8 mouse cellular contexts compared by ENCODE assay signal in genomic region chr7:28867508-28868340, GRCm38 (mm10). TPM values are rescaled to one million over a fixed set of nuclear protein-coding genes. Genes with fewer than 3 reads are reported as not detected.
A peak's percentile ranks its signal among the peaks of the same experiment; 100 is the strongest.
DNase-seq lines count a peak whose midpoint lies in the region; ATAC-seq and TF ChIP-seq lines count a peak whose summit lies in the region.
"Not testable (repeated sequence)": the region's sequence is repeated elsewhere in the genome, so short reads cannot be mapped to it uniquely, and the experiment has no call there.

No protein-coding gene starts in this region.

- not testable (repeated sequence) for H3K9ac ChIP-seq in forebrain, embryonic 14.5 days (ENCODE audit: low read length); lung, embryonic 15.5 days

- H3K4me3 ChIP-seq in forebrain, embryonic 14.5 days (ENCODE audit: low read depth, low read length); lung, embryonic 15.5 days: not testable (repeated sequence)
- H3K4me3 ChIP-seq in layer of hippocampus, adult 2 months: peak overlapping the region; percentile 36; the same call in 1 of the 2 replicates

- not testable (repeated sequence) for H3K4me2 ChIP-seq in forebrain, embryonic 14.5 days (ENCODE audit: low read length)
- peak overlapping the region; percentile 45 for H3K4me2 ChIP-seq in lung, embryonic 15.5 days

- H3K27ac ChIP-seq in forebrain, embryonic 14.5 days (ENCODE audit: low read depth, low read length); layer of hippocampus, adult 2 months; lung, embryonic 15.5 days: not testable (repeated sequence)

- TF ChIP-seq CTCF in layer of hippocampus, adult 2 months (conservative IDR thresholded peaks at IDR 0.05): peak; percentile 82

- not testable (repeated sequence) for H3K36me3 ChIP-seq in forebrain, embryonic 14.5 days (ENCODE audit: control insufficient read depth, insufficient read depth, low read length); lung, embryonic 15.5 days

- 32% methylated on average over 23 of the region's 23 CpGs for WGBS in forebrain, embryonic 14.5 days
- WGBS in lung, embryonic 15.5 days: 25% methylated on average over 23 of the region's 23 CpGs

- H3K4me1 ChIP-seq in forebrain, embryonic 14.5 days (ENCODE audit: control insufficient read depth, insufficient read depth, low read length): not testable (repeated sequence)
- peaks cover 25% of the 10 kb centered on the region for H3K4me1 ChIP-seq in lung, embryonic 15.5 days

- not testable (repeated sequence) for H3K9me3 ChIP-seq in forebrain, embryonic 14.5 days (replicated peaks; ENCODE audit: control insufficient read depth, low read length); lung, embryonic 15.5 days

- not testable (repeated sequence) for ATAC-seq in forebrain, embryonic 14.5 days; lung, embryonic 15.5 days (ENCODE audit: borderline replicate concordance, extremely low read depth, low FRiP score, low TSS enrichment)

- peak; percentile 48 for DNase-seq in MEL-GATA-1-ER (ENCODE audit: extremely low read depth, low read depth)
- peak; percentile 64 to 79 for DNase-seq in cerebellum, adult 18-20 months
- peak; percentile 54 for DNase-seq in forebrain, embryonic 14.5 days (ENCODE audit: low spot score)
- peak; percentile 84 for DNase-seq in heart, postnatal 4 days
- peak; percentile 17 to 73 for DNase-seq in layer of hippocampus, adult 2 months (ENCODE audit: low spot score in 2 of 2)
- peak; percentile 71 for DNase-seq in ovary, postnatal 14 days (ENCODE audit: low spot score)
- DNase-seq in thymus, postnatal 0 days (ENCODE audit: low spot score): peak; percentile 89

- not testable (repeated sequence) for H3K27me3 ChIP-seq in forebrain, embryonic 14.5 days (replicated peaks; ENCODE audit: control insufficient read depth, insufficient read depth, low read length); lung, embryonic 15.5 days

RNA-seq across cellular contexts. Expression of gene Lgals7, which starts 4.1 kb away (rescaled TPM):
- 2.4 and 4.2 TPM in 2 replicates for polyA plus RNA-seq in forebrain, embryonic 14.5 days (2014; fragmentation: Nextera tagmentation; extraction: Ambion mirVana)
- total RNA-seq in heart, postnatal 4 days (2021): 1 to 10 TPM; 1.4 to 4.4 TPM
- total RNA-seq in layer of hippocampus, adult 2 months (2021): not detected
- polyA plus RNA-seq in lung, embryonic 15.5 days (2015; fragmentation: Nextera tagmentation; extraction: Ambion mirVana): 1.5 and 1.6 TPM in 2 replicates
- 0.99 and 1.1 TPM in 2 replicates for polyA plus RNA-seq in thymus, postnatal 0 days (2015; fragmentation: Nextera tagmentation; extraction: Ambion mirVana)

RNA-seq across cellular contexts. Expression of gene Capn12, which starts 13.5 kb away (rescaled TPM):
- 0.11 and 0.38 TPM in 2 replicates for polyA plus RNA-seq in forebrain, embryonic 14.5 days (2014; fragmentation: Nextera tagmentation; extraction: Ambion mirVana)
- total RNA-seq in heart, postnatal 4 days (2021): under 1 TPM; 0.31 to 0.83 TPM
- total RNA-seq in layer of hippocampus, adult 2 months (2021): under 1 TPM; 0.15 to 0.29 TPM
- 0.29 and 0.42 TPM in 2 replicates for polyA plus RNA-seq in lung, embryonic 15.5 days (2015; fragmentation: Nextera tagmentation; extraction: Ambion mirVana)
- polyA plus RNA-seq in thymus, postnatal 0 days (2015; fragmentation: Nextera tagmentation; extraction: Ambion mirVana): 0.23 and 0.53 TPM in 2 replicates

RNA-seq across cellular contexts. Expression of gene Lgals4, which starts 34.1 kb away (rescaled TPM):
- polyA plus RNA-seq in forebrain, embryonic 14.5 days (2014; fragmentation: Nextera tagmentation; extraction: Ambion mirVana): 1.7 and 2.0 TPM in 2 replicates
- total RNA-seq in heart, postnatal 4 days (2021): 10 to 100 TPM; 17.8 to 20.8 TPM
- 1 to 10 TPM; 4.4 to 6.8 TPM for total RNA-seq in layer of hippocampus, adult 2 months (2021)
- polyA plus RNA-seq in lung, embryonic 15.5 days (2015; fragmentation: Nextera tagmentation; extraction: Ambion mirVana): 6.7 and 9.2 TPM in 2 replicates
- polyA plus RNA-seq in thymus, postnatal 0 days (2015; fragmentation: Nextera tagmentation; extraction: Ambion mirVana): 10.1 and 12.0 TPM in 2 replicates

RNA-seq across cellular contexts. Expression of gene Ech1, which starts 42.7 kb away (rescaled TPM):
- 103 and 107 TPM in 2 replicates for polyA plus RNA-seq in forebrain, embryonic 14.5 days (2014; fragmentation: Nextera tagmentation; extraction: Ambion mirVana)
- total RNA-seq in heart, postnatal 4 days (2021): 100 to 1,000 TPM; 647 to 783 TPM
- 10 to 100 TPM; 66.4 to 68.8 TPM for total RNA-seq in layer of hippocampus, adult 2 months (2021)
- 154 and 162 TPM in 2 replicates for polyA plus RNA-seq in lung, embryonic 15.5 days (2015; fragmentation: Nextera tagmentation; extraction: Ambion mirVana)
- 167 and 184 TPM in 2 replicates for polyA plus RNA-seq in thymus, postnatal 0 days (2015; fragmentation: Nextera tagmentation; extraction: Ambion mirVana)

RNA-seq across cellular contexts. Expression of gene Hnrnpl, which starts 59.4 kb away (rescaled TPM):
- polyA plus RNA-seq in forebrain, embryonic 14.5 days (2014; fragmentation: Nextera tagmentation; extraction: Ambion mirVana): 190 and 198 TPM in 2 replicates
- 100 to 1,000 TPM; 549 to 557 TPM for total RNA-seq in heart, postnatal 4 days (2021)
- 100 to 1,000 TPM; 410 to 476 TPM for total RNA-seq in layer of hippocampus, adult 2 months (2021)
- polyA plus RNA-seq in lung, embryonic 15.5 days (2015; fragmentation: Nextera tagmentation; extraction: Ambion mirVana): 254 and 264 TPM in 2 replicates
- polyA plus RNA-seq in thymus, postnatal 0 days (2015; fragmentation: Nextera tagmentation; extraction: Ambion mirVana): 285 and 358 TPM in 2 replicates
